Mouse (Mus musculus) ES-E14 (cell line): ENCODE data around the gene Galnt6. TPM values are rescaled to one million over a fixed set of nuclear protein-coding genes. Genes with fewer than 3 reads are reported as not detected.

Source experiments
- DNase-seq: peaks from one replicate; pipeline ENCODE4 v3.0.0-alpha.2; 2013; ENCODE audit warnings: low read depth, low spot score
- H3K27ac ChIP-seq: 2 replicates; pipeline ENCODE4 v1.5.1; 2012; ENCODE audit warnings: low read depth, mild to moderate bottlenecking, low read length, moderate library complexity, mixed read lengths; ENCODE audit not compliant: poor library complexity, insufficient read depth, severe bottlenecking
- H3K36me3 ChIP-seq: 2 replicates; pipeline ENCODE4 v1.6.1; 2012; ENCODE audit warnings: mild to moderate bottlenecking, low read length, moderate library complexity, mixed read lengths; ENCODE audit not compliant: control insufficient read depth, poor library complexity, insufficient read depth, severe bottlenecking
- H3K4me1 ChIP-seq, 2 experiments: fragments of 150-350 bp in 1 of 2; sonication (generic) in 1 of 2; 2 replicates each; pipeline ENCODE4 v1.6.1; 2012; ENCODE audit warnings: low read length in 2 of 2, mild to moderate bottlenecking in 1 of 2, mixed read lengths in 1 of 2; ENCODE audit not compliant: control insufficient read depth in 2 of 2, insufficient read depth in 2 of 2, poor library complexity in 1 of 2
- H3K4me3 ChIP-seq, 2 experiments: fragments of 150-350 bp in 1 of 2; sonication (generic) in 1 of 2; 2 replicates each; pipeline ENCODE4 v1.5.1; 2012; ENCODE audit warnings: low read length in 2 of 2, low read depth in 1 of 2, mild to moderate bottlenecking in 1 of 2, mixed read lengths in 1 of 2; ENCODE audit not compliant: insufficient read depth in 1 of 2, poor library complexity in 1 of 2, severe bottlenecking in 1 of 2
- H3K9ac ChIP-seq: 2 replicates; pipeline ENCODE4 v1.6.1; 2012; ENCODE audit warnings: low read depth, mild to moderate bottlenecking, low read length, mixed read lengths; ENCODE audit not compliant: poor library complexity, insufficient read depth, severe bottlenecking
- H3K9me3 ChIP-seq: fragments of 150-350 bp; sonication (generic); 2 replicates; pipeline ENCODE4 v1.6.1; 2012; ENCODE audit warnings: low read depth, mild to moderate bottlenecking, low read length; ENCODE audit not compliant: control insufficient read depth, insufficient read depth
- CHD2 ChIP-seq: IDR thresholded peaks from 2 replicates; pipeline ENCODE4 v1.6.1; 2014; ENCODE audit warnings: mild to moderate bottlenecking, low read depth, low read length, inconsistent platforms
- HCFC1 ChIP-seq: IDR thresholded peaks from 2 replicates; pipeline ENCODE4 v1.6.1; 2012; ENCODE audit warnings: low read length, inconsistent platforms, borderline replicate concordance; ENCODE audit not compliant: insufficient read depth
- MAFK ChIP-seq: IDR thresholded peaks from 2 replicates; pipeline ENCODE4 v1.6.1; 2014; ENCODE audit warnings: mild to moderate bottlenecking, low read depth, low read length, inconsistent platforms; ENCODE audit not compliant: insufficient read depth
- ZC3H11A ChIP-seq: IDR thresholded peaks from 2 replicates; pipeline ENCODE4 v1.6.1; 2012; ENCODE audit warnings: low read depth, mild to moderate bottlenecking, inconsistent platforms, low read length, borderline replicate concordance
- ZNF384 ChIP-seq: IDR thresholded peaks from 2 replicates; pipeline ENCODE4 v1.6.1; 2012; ENCODE audit warnings: low read depth, low read length, inconsistent platforms
- in situ Hi-C, 2 experiments: fragments of 600-800 bp; cut with MboI; formaldehyde crosslinking; loops; one replicate each; pipeline ENCODE4 v1.15.1; 2025; ENCODE audit warnings: low sequenced_read_pairs in 2 of 2, inconsistent platforms in 1 of 2; ENCODE audit not compliant: unreplicated experiment in 2 of 2
- total RNA-seq: library from RNA; depleted of rRNA; stranded (reverse); fragments of 300-350 nt; gene quantifications from 2 replicates; pipeline ENCODE4 v1.2.3, GENCODE M21; 2012

Gene Galnt6
- total RNA-seq, 1 experiment = 18.2 TPM

GRCm38 (mm10) chr15:100708433-100709078 is 20.6 kb downstream of the Galnt6 start:
- H3K9me3 ChIP-seq = no peaks in the 10 kb centered on the region
- H3K36me3 ChIP-seq = no peaks in the 10 kb centered on the region
- no peak overlapping the region for H3K4me3 ChIP-seq
- DNase-seq = no peak
- in situ Hi-C loops = no loop called here
- H3K27ac ChIP-seq = no peak overlapping the region
- H3K4me1 ChIP-seq = peaks cover 2 to 12% of the 10 kb centered on the region in 2 experiments; a peak in 1 of 4 replicates
- TF ChIP-seq CHD2 = no peak
- no peak overlapping the region for H3K9ac ChIP-seq

GRCm38 (mm10) chr15:100706226-100706625 is 22.9 kb downstream of the Galnt6 start:
- Histone ChIP-seq H3K4me3 (no peak overlapping the region), H3K27ac (no peak overlapping the region), H3K9me3 (no peaks in the 10 kb centered on the region), H3K9ac (no peak overlapping the region), H3K36me3 (no peaks in the 10 kb centered on the region), H3K4me1 (peaks cover 0 to 14% of the 10 kb centered on the region in 2 experiments; a peak in 1 of 4 replicates)
- in situ Hi-C loops = no loop called here
- no peak for DNase-seq
- TF ChIP-seq MAFK (no peak), ZC3H11A (no peak), HCFC1 (no peak), CHD2 (no peak), ZNF384 (no peak)

GRCm38 (mm10) chr15:100705376-100705775 is 23.8 kb downstream of the Galnt6 start:
- Histone ChIP-seq H3K9ac (no peak overlapping the region), H3K4me1 (peaks cover 0 to 14% of the 10 kb centered on the region in 2 experiments; a peak in 1 of 4 replicates), H3K36me3 (no peaks in the 10 kb centered on the region), H3K9me3 (no peaks in the 10 kb centered on the region), H3K4me3 (no peak overlapping the region), H3K27ac (no peak overlapping the region)
- no peak for DNase-seq
- TF ChIP-seq ZC3H11A (no peak), MAFK (no peak), HCFC1 (no peak), ZNF384 (no peak), CHD2 (no peak)
- in situ Hi-C loops = no loop called here

- Histone ChIP-seq H3K4me3 (no peak overlapping the region), H3K36me3 (no peaks in the 10 kb centered on the region), H3K9me3 (no peaks in the 10 kb centered on the region), H3K4me1 (peaks cover 0 to 15% of the 10 kb centered on the region in 2 experiments; a peak in 1 of 4 replicates), H3K9ac (no peak overlapping the region; the same call in 1 of the 2 replicates), H3K27ac (no peak overlapping the region)
- no peak for TF ChIP-seq HCFC1
- TF ChIP-seq MAFK = no peak
- TF ChIP-seq ZC3H11A = no peak
- TF ChIP-seq ZNF384 = no peak
- TF ChIP-seq CHD2 = no peak
- in situ Hi-C loops = no loop called here
- DNase-seq = no peak
Measured at GRCm38 (mm10) chr15:100703913-100704312, 25.3 kb downstream of the Galnt6 start.

- Histone ChIP-seq H3K9ac (no peak overlapping the region), H3K4me3 (no peak overlapping the region), H3K36me3 (no peaks in the 10 kb centered on the region), H3K9me3 (no peaks in the 10 kb centered on the region), H3K27ac (no peak overlapping the region), H3K4me1 (peaks cover 0 to 17% of the 10 kb centered on the region in 2 experiments; a peak in 1 of 4 replicates)
- TF ChIP-seq ZC3H11A (no peak), MAFK (no peak), ZNF384 (no peak), HCFC1 (no peak), CHD2 (no peak)
- in situ Hi-C loops = no loop called here
- DNase-seq = no peak
Measured at GRCm38 (mm10) chr15:100701856-100702255, 27.3 kb downstream of the Galnt6 start.
